Mouse (Mus musculus): Measurements from ENCODE around the gene Vmn2r83.

The Vmn2r83 gene

GRCm38 (mm10) chr10:79537781-79538180, 69.2 kb downstream of the Vmn2r83 start:
- no peak for DNase-seq (ENCODE audit: low spot score)

- DNase-seq (ENCODE audit: low spot score), result no peak
Observed at GRCm38 (mm10) chr10:79538323-79538722, 69.8 kb downstream of the Vmn2r83 start.

- no peak for DNase-seq (ENCODE audit: low spot score)
Observed at GRCm38 (mm10) chr10:79538873-79539272, 70.3 kb downstream of the Vmn2r83 start.

- no peak for DNase-seq (ENCODE audit: low spot score)
Observed at GRCm38 (mm10) chr10:79539701-79540495, 71.4 kb downstream of the Vmn2r83 start.

GRCm38 (mm10) chr10:79540746-79541145, 72.2 kb downstream of the Vmn2r83 start:
- no peak for DNase-seq (ENCODE audit: low spot score)

GRCm38 (mm10) chr10:79541522-79541921, 73.0 kb downstream of the Vmn2r83 start:
- no peak for DNase-seq (ENCODE audit: low spot score)

- DNase-seq (ENCODE audit: low spot score), result no peak
Observed at GRCm38 (mm10) chr10:79542171-79542570, 73.6 kb downstream of the Vmn2r83 start.

Measured in T-cell, adult 2 months (primary cell).